Mouse (Mus musculus): ENCODE results near the gene Slc7a5. TPM values are rescaled to one million over a fixed set of nuclear protein-coding genes. Genes with fewer than 3 reads are reported as not detected.

The Slc7a5 gene
- polyA plus RNA-seq, 3 experiments from 2014 or later: 2.5 to 4.4 (median 2.6) TPM

DNA sequence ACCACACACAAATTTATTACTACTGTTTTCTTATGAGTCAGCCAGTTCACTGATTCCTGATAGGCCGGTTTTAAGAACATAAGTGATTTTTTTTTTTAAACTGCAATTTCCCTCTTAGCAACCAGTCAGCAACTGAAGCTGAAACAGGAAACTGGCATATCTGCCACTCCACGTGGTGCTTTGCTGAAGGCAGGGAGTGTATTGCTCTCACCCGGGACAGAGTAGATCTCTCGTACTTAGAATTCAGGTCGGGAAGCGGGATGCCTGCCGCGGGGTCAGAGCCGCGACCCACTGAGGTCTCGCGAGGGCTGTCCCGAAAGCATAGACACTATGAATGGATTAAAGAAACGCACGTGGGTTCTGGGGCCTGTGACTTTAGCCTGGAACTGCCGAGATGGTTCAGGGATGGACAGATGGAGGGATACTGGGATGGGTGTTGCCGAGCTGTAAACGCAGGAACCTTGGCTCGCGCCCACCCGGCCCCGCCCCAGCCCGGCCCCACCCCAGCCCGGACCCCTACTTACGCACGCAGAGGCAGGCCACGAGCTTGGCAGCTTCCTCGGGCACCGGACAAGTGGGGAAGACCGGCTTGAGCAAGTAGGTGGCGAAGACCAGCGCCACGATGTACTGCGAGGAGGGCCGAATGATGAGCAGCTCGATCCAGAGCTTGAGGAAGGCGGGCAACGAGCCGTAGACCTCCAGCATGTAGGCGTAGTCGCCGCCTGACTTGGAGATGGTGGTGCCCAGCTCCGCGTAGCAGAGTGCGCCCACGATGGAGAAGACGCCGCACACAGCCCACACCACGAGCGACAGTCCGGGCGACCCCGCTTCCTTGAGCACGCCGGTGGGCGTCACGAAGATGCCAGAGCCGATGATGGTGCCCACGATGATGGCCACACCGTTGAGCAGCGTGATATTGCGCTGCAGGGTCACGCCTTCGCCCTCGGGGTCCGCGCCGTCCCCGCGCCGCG, 667 bp downstream of the Slc7a5 start:
- ATAC-seq: peak; percentile 51

DNA sequence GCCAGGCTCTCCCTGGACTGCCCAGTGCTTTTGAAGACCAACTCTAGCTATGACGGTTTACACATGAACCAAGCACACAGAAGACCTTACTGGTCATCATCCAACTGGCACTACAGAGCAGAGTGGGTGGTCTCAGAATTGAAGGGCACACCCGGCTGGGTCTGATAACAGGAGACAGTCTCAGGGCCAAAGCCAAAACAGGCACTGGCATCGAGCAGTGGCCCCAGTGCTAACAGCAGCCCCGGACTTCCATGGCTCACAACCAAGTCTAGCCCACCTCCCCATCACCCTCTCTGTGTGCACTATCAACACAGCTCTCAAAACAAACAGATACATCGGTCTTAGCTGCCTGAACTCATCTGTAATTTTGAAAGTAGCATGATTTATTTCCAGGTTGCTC, 1.6 kb downstream of the Slc7a5 start:
- ATAC-seq: no peak

DNA sequence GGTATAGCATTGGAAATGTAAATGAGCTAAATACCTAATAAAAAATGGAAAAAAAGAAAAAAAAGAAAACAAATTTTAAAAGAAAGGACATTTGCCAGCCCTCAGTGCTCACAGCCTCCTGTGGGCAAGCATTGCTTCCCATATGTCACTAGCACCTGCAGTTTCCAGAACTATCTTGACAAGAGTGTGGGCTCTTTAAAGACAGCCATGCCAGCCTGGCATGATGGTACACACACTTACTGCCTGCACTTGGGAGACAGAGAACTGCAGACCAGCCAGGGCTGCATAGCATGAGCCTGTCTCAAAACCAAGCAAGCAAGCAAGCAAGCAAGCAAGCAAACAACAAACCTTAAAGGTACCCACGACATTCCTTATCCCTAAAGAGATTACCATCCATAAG, 2.1 kb downstream of the Slc7a5 start:
- no peak for ATAC-seq

DNA sequence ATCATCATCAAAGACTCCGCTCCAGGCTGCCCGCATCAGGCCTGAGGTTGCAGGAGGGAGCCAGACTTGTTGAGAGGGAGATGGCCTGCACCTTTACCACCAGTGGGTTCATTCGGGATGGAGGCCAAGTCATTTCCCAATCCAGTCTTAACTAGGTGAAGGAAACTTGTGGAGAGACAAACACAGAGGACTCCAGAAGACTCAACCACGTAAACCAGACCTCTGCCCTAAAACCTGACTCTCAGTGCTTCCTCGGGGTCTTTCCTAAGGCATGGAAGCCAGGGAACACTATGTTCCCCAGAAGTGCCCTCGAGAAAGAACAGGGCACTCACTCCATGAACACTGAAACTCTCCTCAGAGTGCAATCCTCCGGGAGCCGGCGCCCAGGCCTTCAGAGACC, 2.5 kb downstream of the Slc7a5 start:
- no peak for ATAC-seq

DNA sequence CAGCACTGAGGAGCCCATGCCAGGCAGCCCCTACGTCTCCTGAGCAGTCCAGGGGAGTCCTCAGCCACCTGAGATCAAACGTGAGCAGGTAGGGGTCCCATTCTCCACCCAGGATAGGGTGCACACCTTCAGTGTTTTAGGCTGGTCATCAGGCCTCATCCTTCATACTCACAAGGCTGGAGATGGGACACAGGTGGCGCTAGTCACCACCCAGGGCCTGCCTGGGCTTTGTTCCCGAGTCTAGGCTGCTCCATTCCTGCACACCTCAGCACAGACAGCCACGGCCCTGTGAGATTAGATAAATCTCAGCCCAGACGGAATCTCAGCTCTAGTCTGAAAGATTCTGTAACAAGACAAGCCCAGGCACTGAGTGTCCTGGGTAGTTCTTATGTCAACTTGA, 3.5 kb downstream of the Slc7a5 start:
- ATAC-seq: no peak

DNA sequence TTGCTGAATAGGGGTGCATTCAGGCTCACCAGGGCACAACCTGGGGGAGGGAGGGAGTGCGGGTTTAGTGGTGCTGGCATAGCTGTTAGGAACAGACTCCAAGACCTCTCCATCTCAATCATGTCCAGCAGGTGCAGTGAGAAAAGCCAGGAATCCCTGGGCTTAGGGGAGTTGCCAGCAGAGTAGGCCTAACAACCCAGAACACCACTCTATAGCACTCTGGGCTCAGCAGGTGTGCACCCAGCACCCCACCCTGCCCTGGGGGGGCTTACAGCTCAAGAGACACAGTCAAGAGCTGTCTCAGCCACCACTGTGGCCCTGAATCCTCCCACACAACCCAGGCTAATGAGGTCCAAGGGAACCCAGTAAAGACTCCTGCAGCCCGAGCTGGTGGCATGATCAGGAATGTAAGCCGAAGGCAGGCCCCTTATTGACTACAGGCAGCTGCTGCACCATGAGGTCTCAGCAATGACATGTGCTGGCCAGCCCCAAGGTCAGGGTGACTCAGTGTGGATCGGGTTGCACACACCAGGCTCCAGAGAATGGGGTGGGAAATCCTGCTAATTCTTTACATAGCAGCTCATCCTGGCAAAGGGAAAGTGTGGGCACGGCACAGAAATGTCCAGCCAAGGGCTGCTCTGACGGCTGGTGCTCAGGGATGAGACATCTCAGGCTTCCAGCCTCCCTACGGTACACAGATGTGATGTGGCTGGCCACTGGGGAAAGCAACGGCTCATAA, 5.8 kb downstream of the Slc7a5 start:
- ATAC-seq: no peak

DNA sequence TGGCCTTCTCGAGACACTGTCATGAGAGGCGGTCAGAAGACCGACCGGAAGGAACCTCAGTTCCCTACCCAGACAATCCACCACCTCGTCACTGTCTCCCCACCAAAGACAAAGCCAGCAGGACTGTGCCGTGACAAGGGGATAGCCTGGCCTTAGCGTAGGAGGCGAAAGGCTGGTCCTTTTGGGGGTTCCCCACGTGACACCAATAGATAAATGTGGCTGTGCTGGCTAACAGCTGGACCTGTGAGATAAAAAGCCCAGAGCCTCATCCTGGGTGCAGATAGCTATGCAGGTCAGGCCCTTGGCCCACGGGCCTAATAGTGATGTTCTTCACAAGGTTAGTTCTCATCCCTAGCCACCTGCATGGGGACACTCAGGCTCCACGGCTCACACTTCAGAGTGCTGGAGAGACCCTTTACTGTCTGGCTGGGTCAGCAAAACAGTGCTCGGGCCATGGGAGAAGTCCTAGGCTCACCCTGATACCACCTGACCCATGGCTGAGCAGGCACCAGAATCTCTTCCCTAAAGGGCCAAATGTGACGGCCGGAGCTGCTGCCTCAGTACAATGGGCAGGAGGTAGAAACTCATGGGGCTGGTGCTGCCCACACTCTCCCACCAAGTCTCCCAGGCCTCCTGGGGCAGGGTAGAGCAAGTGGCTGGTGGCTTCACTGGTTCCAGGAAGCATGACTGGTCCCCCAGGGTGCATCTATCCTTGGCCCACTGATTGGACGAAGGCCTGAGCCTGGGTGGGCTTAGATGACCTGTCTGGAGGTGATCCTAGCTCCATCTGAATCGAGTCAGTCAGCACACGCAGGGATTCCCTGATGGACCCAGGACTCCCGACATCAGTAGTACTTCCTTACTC, 8.1 kb downstream of the Slc7a5 start:
- ATAC-seq: no peak

DNA sequence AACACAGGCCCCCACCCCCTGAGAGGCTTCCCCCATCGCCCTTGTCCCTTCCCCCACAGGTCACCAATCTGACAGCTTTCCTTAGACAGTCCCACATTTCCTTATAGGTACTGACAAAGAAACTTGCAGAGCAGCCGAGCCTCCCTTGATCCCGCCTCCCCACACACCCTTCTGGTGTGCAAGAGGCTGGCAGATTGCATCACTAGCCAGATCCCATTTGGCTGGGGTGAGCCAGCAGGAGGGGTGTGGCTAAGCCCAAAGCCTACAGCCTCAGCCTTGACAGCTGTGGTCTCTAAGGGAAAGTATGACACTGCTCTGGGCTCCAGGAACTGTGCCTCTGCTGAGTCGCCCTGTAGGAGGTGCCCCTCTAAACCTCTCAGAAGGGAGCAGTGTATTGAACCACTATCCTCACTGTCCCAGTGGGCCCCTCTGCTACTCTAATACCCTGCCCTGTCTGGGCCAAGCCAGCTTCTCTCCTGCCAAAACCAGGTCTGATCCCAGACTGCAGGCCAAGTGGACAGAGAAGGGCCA, 9.0 kb downstream of the Slc7a5 start:
- peak; percentile 81 for ATAC-seq

DNA sequence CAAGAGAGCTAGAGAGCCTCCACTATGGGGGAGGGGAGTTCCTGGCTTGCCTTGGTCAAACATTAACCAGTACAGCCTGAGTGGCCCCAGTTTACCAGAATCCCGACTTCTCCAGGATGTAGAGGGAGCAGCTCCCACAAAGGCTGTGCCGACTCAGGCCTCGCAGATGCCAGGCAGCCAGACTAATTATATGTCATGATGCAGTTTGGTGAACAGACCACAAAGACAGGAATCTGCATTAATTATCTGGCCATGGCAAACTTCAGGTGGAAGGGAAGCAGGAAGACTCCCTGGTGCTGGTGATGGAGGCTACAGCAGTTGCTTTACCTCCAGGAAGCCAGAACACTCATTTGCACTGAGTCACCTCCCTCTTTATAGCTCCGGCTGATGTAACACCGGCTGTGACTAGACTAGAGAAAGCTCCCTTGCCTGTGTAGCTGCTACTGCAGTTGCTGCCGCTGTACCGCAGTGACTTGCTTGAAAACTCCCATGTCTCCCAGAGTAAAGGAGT, 9.6 kb downstream of the Slc7a5 start:
- ATAC-seq: peak; percentile 46

DNA sequence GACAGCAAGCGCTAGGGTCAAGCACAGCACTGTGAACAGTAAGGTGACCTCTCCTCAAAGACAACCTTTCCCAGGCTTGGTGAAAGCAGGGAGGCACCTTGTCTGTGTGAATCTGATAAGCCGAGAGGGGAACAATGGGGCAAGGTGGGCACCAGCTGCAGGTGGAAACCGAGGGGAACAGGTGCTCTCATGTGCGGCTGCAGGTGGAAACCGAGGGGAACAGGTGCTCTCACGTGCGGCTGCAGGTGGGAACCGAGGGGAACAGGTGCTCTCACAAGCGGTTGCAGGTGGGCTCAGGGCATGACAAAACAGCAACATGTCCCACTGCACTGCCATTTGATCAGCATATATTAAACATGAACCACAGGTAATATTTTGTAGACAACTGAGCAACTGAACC, 10.3 kb downstream of the Slc7a5 start:
- no peak for ATAC-seq

DNA sequence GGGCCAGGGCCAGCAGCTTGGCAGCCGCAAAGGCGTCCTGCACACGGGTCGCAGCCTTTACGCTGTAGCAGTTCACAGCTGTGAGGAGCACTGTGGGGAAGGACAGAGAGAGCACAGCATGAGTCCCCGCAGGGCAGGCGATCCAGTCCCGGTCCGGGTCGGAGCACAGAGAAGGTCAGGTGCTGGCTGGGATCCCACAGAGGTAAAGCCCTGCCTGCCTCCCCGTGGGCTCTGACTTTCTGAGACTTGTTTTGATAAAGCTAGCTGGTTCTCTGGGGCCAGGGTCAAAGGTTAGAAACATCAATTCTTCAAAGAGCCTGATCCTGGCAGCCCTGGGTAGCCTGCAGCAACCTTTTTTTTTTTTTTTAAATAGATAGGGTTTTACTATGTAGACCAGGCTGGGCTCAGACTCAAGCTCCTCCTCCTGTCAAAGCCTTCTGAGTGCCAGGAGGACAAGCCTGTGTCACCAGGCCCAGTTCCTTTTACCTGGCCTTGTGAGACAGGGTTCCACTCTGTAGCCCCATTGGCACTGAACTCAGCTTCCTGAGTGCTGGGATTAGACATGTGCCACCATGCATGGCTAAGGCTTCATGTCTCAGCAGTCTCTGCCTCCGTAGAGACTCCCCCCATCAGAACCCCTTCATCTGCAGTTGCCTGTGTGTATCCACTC, 10.9 kb downstream of the Slc7a5 start:
- no peak for ATAC-seq

DNA sequence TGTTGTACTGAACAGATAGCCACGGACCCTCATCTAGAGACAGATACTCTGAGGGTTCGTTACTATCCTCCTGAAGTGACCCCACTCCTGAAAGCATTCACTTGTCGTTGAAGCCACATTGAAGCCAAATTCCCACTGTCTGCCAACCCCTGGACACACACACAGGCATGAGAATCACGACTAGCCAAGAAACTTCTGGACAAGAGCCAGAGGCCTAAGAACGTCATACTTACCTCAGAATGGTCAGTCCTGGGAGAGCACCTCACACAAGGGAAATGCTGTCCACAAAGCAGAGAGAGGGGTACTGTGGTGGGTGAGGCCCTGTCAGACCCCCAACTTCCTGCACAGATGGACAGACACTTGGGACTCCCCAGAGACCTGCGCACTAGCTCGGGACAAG, 11.6 kb downstream of the Slc7a5 start:
- no peak for ATAC-seq

DNA sequence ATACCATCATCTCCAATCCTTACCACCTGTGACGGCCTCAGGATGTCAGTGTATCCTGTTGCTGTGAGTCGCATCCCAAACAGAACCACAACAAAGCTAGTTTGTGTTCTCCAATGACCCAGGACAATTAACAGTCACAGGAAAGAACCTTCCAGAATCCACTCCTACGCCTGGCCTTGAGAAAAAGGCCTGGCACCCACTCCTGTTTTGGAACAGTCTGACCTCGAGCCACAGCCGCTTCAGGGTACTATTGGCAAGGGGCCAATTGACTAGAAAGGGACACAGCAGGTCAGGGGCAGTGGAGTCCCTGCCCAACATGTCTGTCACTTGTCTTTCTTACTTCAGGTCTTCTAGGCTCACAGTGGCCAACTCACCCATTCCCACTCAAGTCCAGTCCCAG, 14.6 kb downstream of the Slc7a5 start:
- ATAC-seq: no peak

DNA sequence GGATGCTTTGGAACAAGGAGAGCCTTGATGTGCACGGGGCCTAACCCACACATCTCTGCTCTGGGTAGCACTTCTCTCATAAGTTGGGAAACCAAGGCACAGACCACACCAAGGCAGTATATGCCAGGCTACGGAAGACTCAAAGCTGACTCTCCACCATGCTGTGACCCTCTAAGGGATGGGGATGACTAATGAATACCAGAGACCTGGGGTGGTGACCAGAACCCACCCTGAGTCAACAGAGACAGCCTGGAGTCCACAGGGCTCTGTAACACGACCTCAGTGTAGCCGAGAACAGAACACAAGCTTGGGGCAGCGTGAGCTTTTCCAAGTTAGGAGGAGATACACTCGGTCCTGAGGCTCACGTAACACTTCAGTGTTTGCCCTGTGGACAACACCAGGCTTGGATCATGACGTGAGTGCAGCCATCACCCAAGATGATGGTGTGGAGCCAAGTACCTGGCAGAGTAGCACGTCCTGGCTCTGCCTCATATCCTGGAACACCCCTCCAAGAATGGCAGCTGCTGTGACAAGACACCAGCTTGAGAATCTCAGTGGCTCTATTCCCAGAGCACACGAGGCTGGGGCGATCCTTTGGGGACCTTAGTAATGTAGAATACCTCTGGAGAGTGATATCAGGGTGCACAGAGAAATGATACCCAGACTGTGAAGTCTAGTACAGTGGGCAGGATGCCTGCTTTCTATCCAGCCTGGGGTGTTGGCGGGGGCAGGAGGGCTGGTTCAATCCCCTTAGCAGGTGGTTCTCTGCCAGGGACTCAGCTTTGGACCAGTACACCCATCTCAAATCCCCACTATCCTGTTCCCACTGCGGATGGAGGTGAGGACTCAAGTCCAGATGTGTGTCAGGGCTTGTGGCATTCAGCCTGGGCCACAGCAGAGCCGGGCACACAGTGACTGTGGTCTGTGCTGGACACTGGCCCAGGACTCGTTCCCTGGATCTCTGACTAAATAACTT, 17.4 kb downstream of the Slc7a5 start:
- no peak for ATAC-seq

DNA sequence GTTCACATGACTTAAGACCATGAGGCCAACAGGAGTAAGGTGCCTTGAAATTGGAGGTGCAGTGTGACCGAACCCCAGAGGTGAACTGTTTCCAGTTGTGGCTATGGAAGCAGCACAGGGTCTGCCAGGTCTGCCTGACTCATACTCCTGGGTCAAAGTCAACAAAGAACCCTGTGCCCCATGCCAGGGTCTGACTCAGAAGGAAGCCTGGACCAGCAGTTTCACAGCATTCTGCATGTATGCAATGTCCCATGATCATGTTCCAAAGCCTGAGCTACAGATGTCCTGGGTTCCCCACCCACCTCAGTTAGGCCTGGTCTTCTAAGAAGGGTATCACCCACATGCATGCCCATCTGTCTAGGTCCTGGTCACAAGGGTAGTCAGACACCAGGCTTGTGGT, 18.2 kb downstream of the Slc7a5 start:
- no peak for ATAC-seq

DNA sequence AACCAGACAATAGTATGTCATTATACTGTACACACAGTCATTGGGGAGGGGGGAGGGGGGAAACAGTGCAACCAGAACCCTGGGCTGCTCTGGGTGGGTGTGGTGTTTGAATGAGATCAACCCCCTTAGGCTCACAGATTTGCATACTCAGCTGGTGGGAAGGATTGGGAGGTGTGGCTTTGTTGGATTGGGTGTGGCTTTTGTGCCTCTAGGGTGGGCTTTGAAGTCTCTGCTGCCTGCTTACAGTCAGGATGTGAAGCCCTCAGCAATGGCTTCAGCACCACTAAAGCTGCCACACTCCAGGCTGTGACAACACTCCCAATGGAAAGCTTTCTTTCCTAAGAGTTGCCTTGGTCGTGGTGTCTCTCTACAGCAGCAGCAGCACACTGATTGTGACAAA, 19.9 kb downstream of the Slc7a5 start:
- ATAC-seq: no peak

DNA sequence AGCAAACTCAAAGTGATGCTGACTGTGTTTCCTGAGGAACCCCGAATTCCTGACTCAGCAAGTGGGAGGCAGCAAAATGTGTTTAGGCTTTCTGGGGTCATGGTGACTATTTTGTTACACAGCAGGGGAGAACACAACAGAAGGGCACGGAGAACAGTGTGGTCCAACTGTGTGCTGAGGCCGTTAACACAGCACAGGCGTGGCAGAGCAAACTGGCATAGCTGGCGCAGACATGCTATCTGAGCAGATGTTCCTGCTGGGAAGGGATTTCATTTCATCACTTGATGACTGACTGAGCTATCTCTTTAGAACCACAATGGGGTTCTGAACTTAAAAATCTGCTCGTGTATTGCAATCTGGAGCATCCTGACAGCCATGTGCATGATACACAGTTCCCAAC, 22.1 kb downstream of the Slc7a5 start:
- ATAC-seq: no peak

DNA sequence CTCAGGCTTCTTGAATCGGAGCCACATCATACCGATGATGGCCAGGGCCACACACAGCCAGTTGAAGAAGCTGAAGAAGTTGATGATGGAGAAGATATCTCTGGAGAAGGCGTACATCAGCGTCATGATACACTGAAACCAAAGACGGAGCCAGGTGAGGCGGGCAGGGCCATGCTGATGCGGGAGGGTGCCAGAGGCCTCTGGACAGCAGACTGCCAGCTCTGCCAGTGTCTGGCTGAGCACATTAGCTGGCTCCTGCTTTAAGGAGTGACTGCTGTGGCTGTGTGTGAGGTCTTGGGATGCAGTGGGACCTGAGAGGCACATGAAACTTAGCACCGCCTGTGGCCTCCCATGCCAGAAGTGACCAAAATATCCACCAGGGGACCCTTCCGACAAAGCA, 22.5 kb downstream of the Slc7a5 start:
- no peak for ATAC-seq

DNA sequence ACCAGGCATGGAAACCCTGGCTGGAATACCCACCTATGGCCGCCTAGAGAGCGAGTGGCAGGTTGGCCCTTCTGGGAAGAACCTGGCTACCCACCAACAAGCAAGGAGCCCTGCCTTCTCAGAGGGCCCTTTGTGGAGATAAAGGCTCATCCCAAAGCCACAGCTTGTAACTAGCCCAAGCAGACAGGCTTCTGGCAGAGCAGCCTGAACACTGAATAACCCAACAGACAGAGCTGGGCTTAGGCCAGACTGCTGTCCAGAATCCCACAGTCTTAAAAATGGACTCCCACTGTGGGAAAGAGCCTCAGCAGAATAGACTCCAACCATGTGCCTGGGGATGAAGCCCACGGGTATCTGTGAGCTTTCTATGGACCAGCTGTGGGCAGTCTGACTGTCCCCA, 23.3 kb downstream of the Slc7a5 start:
- no peak for ATAC-seq

DNA sequence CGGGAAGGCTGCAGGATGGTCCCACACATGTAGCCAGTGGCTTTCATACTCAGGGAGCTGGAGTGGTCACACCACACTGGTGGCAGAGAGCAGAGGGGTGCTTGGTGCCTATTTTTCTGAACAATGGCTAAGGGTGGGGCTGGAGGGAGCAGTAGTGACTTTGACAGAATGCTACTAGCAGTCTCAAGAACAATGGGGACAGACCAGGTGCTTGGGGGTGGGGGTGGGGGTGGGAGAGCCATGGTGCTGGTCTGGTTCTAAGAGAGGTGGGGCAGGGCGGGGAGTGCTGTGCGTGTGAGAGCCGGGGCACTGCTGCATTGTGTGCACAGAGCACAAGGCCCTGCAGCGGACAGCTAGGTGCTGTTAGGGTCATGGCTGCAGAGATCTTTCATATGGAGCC, 25.6 kb downstream of the Slc7a5 start:
- no peak for ATAC-seq

DNA sequence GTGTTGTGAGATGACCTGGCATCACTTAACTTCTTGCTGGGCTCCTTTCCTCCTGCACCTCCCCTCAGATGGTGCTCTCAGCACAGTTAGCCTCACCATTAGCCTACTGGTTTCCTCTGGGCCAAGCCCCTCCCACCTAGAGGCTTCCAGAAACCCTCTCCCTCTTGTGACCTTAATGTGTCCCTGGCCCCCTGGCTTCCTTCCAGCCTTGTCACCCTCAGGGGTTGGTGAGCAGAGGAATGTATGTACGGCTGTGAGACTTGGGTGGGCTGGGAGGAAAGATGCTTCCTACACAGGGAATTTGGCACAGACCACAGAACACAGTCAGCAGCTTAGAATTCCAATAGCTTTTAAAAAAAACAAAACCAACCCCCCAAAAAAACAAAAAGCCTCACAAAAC, 26.7 kb downstream of the Slc7a5 start:
- no peak for ATAC-seq
